ENCODE assay signal across 9 mouse cellular contexts in the genomic region with DNA sequence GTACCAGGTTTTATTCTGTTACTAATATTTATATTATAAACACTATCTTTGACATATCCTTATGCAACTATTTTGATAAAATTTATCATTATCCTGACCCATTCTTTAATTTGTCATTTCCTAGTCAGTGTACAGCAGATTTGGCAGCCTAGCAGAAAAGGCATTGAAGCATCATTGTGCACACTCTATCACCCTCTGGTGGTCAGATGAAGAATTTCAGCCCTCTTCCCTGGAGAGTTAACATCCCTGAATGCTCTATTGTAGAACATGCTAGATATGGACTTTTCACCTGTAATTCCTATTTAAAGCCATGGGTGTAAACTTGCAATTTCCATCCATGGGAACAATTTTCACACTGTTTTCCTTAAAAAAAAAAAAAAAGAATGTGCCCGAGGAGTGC.
DNase-seq lines count a peak whose midpoint lies in the region; ATAC-seq lines count a peak whose summit lies in the region.
"Had no signal": no experiment of that assay in that cellular context is flagged by ENCODE, and none has a peak within 500 bp of the region (broad histone marks: within the 10 kb centered on the region; RNA-seq: fewer than 3 reads in every experiment).

No protein-coding gene starts in this region.

- WGBS in kidney, embryonic 16.5 days, result 92% methylated on average over 1 of the region's 1 CpGs

- no peaks in the 10 kb centered on the region for H3K27me3 ChIP-seq in kidney, embryonic 16.5 days (ENCODE audit: insufficient read depth, low read length)
- H3K27me3 ChIP-seq: liver, embryonic 13.5 days had no signal

- no peaks in the 10 kb centered on the region for H3K4me1 ChIP-seq in kidney, embryonic 16.5 days (ENCODE audit: insufficient read depth, low read length)
- H3K4me1 ChIP-seq: liver, embryonic 13.5 days had no signal

- no peaks in the 10 kb centered on the region for H3K9me3 ChIP-seq in kidney, embryonic 16.5 days (ENCODE audit: low read length)
- H3K9me3 ChIP-seq: liver, embryonic 13.5 days had no signal

- peak; percentile 24 for DNase-seq in kidney, adult 18-20 months
- peak; percentile 68 for DNase-seq in NIH3T3 (ENCODE audit: low read depth)
- DNase-seq in cerebellum, postnatal 36 days, result peak; percentile 53 to 75
- DNase-seq in left cerebral cortex, postnatal 14 days (ENCODE audit: low spot score in 2 of 2), result peak; percentile 83 to 84
- peak; percentile 87 for DNase-seq in retina, embryonic 14.5 days (ENCODE audit: low spot score)
- DNase-seq in ovary, postnatal 10 days (ENCODE audit: low spot score), result no peak
- DNase-seq: liver, embryonic 13.5 days had no signal

- H3K27ac ChIP-seq in kidney, embryonic 16.5 days (ENCODE audit: low read length), result no peak overlapping the region
- H3K27ac ChIP-seq: liver, embryonic 13.5 days had no signal

- ATAC-seq in kidney, embryonic 16.5 days (ENCODE audit: low FRiP score, low TSS enrichment), result no peak
- peak; percentile 62 to 81; a peak in 2 of 4 replicates for ATAC-seq in hematopoietic stem cell, adult 5-6 weeks (replicated peaks in 1 of 2; ENCODE audit: insufficient read depth in 1 of 2, low FRiP score in 2 of 2, low TSS enrichment in 1 of 2, low read depth in 1 of 2, poor library complexity in 2 of 2, severe bottlenecking in 2 of 2)

- H3K36me3 ChIP-seq in kidney, embryonic 16.5 days (ENCODE audit: insufficient read depth, low read length), result no peaks in the 10 kb centered on the region
- H3K36me3 ChIP-seq: liver, embryonic 13.5 days had no signal

- H3K9ac ChIP-seq in kidney, embryonic 16.5 days (replicated peaks; ENCODE audit: low read length), result no peak overlapping the region
- H3K9ac ChIP-seq: liver, embryonic 13.5 days had no signal

- H3K4me3 ChIP-seq in kidney, embryonic 16.5 days (ENCODE audit: low read length), result no peak overlapping the region
- H3K4me3 ChIP-seq: liver, embryonic 13.5 days had no signal

- intact Hi-C loops in left cerebral cortex, postnatal 14 days (cut with DNase I), result loop anchor here (5.0 kb wide), 2 partner anchors 417 to 657 kb away; no protein-coding TSS in a partner anchor

- H3K4me2 ChIP-seq in kidney, embryonic 16.5 days (replicated peaks; ENCODE audit: low read depth, low read length), result no peak overlapping the region
- H3K4me2 ChIP-seq: liver, embryonic 13.5 days had no signal
